ENCODE assay signal across 8 mouse cellular contexts in the genomic region with DNA sequence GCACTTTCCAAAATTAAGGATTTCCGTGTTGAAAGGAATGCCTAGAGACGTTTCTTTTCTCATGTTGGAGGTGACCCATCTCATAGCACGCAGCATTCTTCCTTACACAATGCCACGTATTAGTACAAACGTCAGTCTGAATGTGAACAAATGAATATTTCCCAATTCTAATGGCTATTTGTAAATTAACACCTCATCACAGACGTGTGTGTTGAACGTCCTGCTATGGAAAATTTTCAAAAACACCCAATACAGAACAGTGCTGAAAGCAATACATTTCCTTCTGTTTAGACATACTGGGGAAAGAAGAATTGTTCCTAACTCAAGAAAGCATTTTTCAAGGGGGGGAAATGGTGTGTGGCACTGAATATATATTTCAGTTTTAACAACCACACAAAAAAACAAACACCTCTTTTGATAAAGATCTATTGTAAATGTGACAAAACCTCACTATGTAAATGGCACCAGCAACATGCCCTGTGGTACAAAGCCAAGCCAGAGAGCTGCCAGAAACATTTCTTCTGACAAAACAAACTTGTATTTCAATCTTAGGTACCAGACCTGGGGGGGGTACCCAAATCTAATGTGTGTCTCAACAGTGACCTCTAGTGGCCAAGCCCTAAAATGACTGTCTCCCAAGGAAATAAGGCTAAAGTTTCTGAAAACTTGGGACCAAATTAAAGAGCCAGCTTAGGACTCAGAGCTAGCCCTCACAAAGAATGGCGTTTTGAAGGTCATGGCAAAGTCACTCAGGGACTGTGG. TPM values are rescaled to one million over a fixed set of nuclear protein-coding genes. Genes with fewer than 3 reads are reported as not detected.
DNase-seq lines count a peak whose midpoint lies in the region; ATAC-seq lines count a peak whose summit lies in the region.

No protein-coding gene starts in this region.

- no peak overlapping the region for H3K9ac ChIP-seq in lung, embryonic 16.5 days (ENCODE audit: low read length)

- H3K27ac ChIP-seq in heart, embryonic 10.5 days = no peak overlapping the region
- no peak overlapping the region for H3K27ac ChIP-seq in lung, embryonic 16.5 days (ENCODE audit: low read length)

- peaks cover 9% of the 10 kb centered on the region; the same call in 1 of the 2 replicates for H3K36me3 ChIP-seq in heart, embryonic 10.5 days
- H3K36me3 ChIP-seq in lung, embryonic 16.5 days (ENCODE audit: control insufficient read depth, insufficient read depth, low read length) = peaks cover 5% of the 10 kb centered on the region; the same call in 1 of the 2 replicates

- H3K4me3 ChIP-seq in heart, embryonic 10.5 days = no peak overlapping the region
- no peak overlapping the region for H3K4me3 ChIP-seq in lung, embryonic 16.5 days (ENCODE audit: low read length)

- peak; percentile 71 for ATAC-seq in lung, embryonic 16.5 days (ENCODE audit: low read depth)

- H3K27me3 ChIP-seq in heart, embryonic 10.5 days (ENCODE audit: insufficient read depth, poor library complexity, severe bottlenecking) = no peaks in the 10 kb centered on the region
- no peaks in the 10 kb centered on the region for H3K27me3 ChIP-seq in lung, embryonic 16.5 days (ENCODE audit: control insufficient read depth, insufficient read depth, low read depth, low read length)

- DNase-seq in heart, adult 18-20 months = peak; percentile 50 to 77
- DNase-seq in heart, embryonic 10.5 days (ENCODE audit: low spot score) = no peak
- DNase-seq in ES-CJ7 (ENCODE audit: low read depth, low spot score) = peak; percentile 50
- DNase-seq in cerebellum, adult 11-12 months = peak; percentile 9
- DNase-seq in frontal cortex, postnatal 10 days (ENCODE audit: low spot score in 2 of 2) = peak; percentile 10 to 41
- DNase-seq in layer of hippocampus, adult 11-12 months (ENCODE audit: low spot score) = peak; percentile 53
- DNase-seq in right cerebral cortex, postnatal 10 days (ENCODE audit: low spot score in 2 of 2) = peak; percentile 61 to 67

- no peak overlapping the region for H3K4me2 ChIP-seq in lung, embryonic 16.5 days (ENCODE audit: low read depth, low read length)

- 74% methylated on average over 8 of the region's 8 CpGs for WGBS in heart, embryonic 10.5 days
- WGBS in lung, embryonic 16.5 days = 36% methylated on average over 8 of the region's 8 CpGs

- H3K4me1 ChIP-seq in heart, embryonic 10.5 days = peaks cover 21% of the 10 kb centered on the region
- no peaks in the 10 kb centered on the region for H3K4me1 ChIP-seq in lung, embryonic 16.5 days (replicated peaks; ENCODE audit: control insufficient read depth, insufficient read depth, low read length)

- H3K9me3 ChIP-seq in heart, embryonic 10.5 days = no peaks in the 10 kb centered on the region
- H3K9me3 ChIP-seq in lung, embryonic 16.5 days (ENCODE audit: control insufficient read depth, low read length) = no peaks in the 10 kb centered on the region

RNA-seq across cellular contexts. Expression of a gene that starts 33.9 kb away (rescaled TPM):
- total RNA-seq in heart, adult 18-20 months (2021) = 10 to 100 TPM; 35.9 to 48.6 TPM
- 130 and 133 TPM in 2 replicates for polyA plus RNA-seq in heart, embryonic 10.5 days (2016; fragmentation: Nextera tagmentation; extraction: Ambion mirVana)
- polyA plus RNA-seq in lung, embryonic 16.5 days (2015; fragmentation: Nextera tagmentation; extraction: Ambion mirVana) = 177 and 187 TPM in 2 replicates
